Mouse (Mus musculus): ENCODE measurements around the gene Sertad3. TPM values are rescaled to one million over a fixed set of nuclear protein-coding genes. Genes with fewer than 3 reads are reported as not detected.

Gene Sertad3
- polyA plus RNA-seq, 1 experiment: 9.9 TPM

- peak overlapping the region; percentile 79 for H3K4me3 ChIP-seq (replicated peaks)
- peaks cover 56% of the 10 kb centered on the region for H3K36me3 ChIP-seq (ENCODE audit: control insufficient read depth)
- H3K27me3 ChIP-seq (ENCODE audit: control insufficient read depth): no peaks in the 10 kb centered on the region
- TF ChIP-seq GATA1 (IDR thresholded peaks at IDR 0.05; ENCODE audit: low read length) (no peak), TAL1 (IDR thresholded peaks at IDR 0.05; ENCODE audit: low read length) (no peak)
- no peaks in the 10 kb centered on the region for H3K9me3 ChIP-seq (ENCODE audit: control insufficient read depth, low read length)
- peaks cover 78% of the 10 kb centered on the region for H3K4me1 ChIP-seq (ENCODE audit: control insufficient read depth)
Observed at GRCm38 (mm10) chr7:27475596-27475995, 2.0 kb downstream of the Sertad3 start.

DNA sequence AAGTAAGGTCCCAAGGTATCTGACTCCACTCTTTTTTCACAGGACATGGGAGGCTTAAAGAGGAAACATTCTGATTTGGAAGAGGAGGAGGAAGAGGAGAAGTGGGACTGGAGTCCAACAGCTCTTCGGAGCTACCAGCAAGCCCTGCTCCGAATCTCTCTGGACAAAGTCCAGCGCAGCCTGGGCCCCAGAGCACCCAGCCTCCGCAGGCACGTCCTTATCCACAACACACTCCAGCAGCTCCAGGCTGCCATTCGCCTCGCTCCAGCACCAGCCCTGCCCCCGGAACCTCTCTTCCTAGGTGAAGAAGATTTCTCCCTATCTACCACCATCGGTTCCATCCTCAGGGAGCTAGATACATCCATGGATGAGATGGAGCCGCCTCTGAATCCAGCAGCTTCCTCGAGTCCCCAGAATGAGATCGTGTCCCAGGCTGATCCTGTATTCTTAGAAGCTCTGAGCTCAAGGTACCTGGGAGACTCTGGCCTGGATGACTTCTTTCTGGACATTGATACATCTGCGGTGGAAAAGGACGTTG, 2.6 kb downstream of the Sertad3 start:
- Histone ChIP-seq H3K27me3 (ENCODE audit: control insufficient read depth) (no peaks in the 10 kb centered on the region), H3K4me1 (ENCODE audit: control insufficient read depth) (peaks cover 80% of the 10 kb centered on the region), H3K4me3 (replicated peaks) (peak overlapping the region; percentile 79), H3K36me3 (ENCODE audit: control insufficient read depth) (peaks cover 59% of the 10 kb centered on the region), H3K9me3 (ENCODE audit: control insufficient read depth, low read length) (no peaks in the 10 kb centered on the region)
- TF ChIP-seq TAL1 (IDR thresholded peaks at IDR 0.05; ENCODE audit: low read length) (no peak), GATA1 (IDR thresholded peaks at IDR 0.05; ENCODE audit: low read length) (no peak)

DNA sequence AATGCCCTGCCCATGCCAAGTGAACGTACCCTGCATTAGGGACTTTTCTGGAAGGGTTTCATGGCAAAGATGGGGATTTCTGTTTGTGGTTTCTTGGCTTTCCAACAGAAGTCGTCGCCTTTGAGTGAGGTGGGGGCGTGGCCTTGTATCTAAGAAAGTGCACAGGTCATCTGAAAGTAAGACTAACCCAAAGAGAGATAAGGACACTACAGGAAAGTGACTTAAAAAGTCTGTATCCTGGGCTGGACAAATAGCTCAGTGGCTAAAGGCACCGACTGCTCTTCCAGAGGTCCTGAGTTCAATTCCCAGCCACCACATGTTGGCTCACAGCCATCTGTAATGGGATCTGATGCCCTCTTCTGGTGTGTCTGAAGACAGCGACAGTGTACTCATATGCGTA, 5.0 kb downstream of the Sertad3 start:
- Histone ChIP-seq H3K27me3 (ENCODE audit: control insufficient read depth) (no peaks in the 10 kb centered on the region), H3K9me3 (ENCODE audit: control insufficient read depth, low read length) (no peaks in the 10 kb centered on the region), H3K4me1 (ENCODE audit: control insufficient read depth) (peaks cover 82% of the 10 kb centered on the region), H3K4me3 (replicated peaks) (no peak overlapping the region), H3K36me3 (ENCODE audit: control insufficient read depth) (peaks cover 56% of the 10 kb centered on the region)
- no peak for TF ChIP-seq TAL1 (IDR thresholded peaks at IDR 0.05; ENCODE audit: low read length)
- TF ChIP-seq GATA1 (IDR thresholded peaks at IDR 0.05; ENCODE audit: low read length): no peak

- H3K27me3 ChIP-seq (ENCODE audit: control insufficient read depth): no peaks in the 10 kb centered on the region
- TF ChIP-seq TAL1 (IDR thresholded peaks at IDR 0.05; ENCODE audit: low read length) (no peak), GATA1 (IDR thresholded peaks at IDR 0.05; ENCODE audit: low read length) (no peak)
- H3K9me3 ChIP-seq (ENCODE audit: control insufficient read depth, low read length): no peaks in the 10 kb centered on the region
- peaks cover 91% of the 10 kb centered on the region for H3K4me1 ChIP-seq (ENCODE audit: control insufficient read depth)
- peaks cover 58% of the 10 kb centered on the region for H3K36me3 ChIP-seq (ENCODE audit: control insufficient read depth)
- H3K4me3 ChIP-seq (replicated peaks): peak overlapping the region; percentile 6
Observed at GRCm38 (mm10) chr7:27479750-27480149, 6.2 kb downstream of the Sertad3 start.

- Histone ChIP-seq H3K27me3 (ENCODE audit: control insufficient read depth) (no peaks in the 10 kb centered on the region), H3K36me3 (ENCODE audit: control insufficient read depth) (peaks cover 53% of the 10 kb centered on the region), H3K4me1 (ENCODE audit: control insufficient read depth) (peaks cover 90% of the 10 kb centered on the region), H3K4me3 (replicated peaks) (peak overlapping the region; percentile 64), H3K9me3 (ENCODE audit: control insufficient read depth, low read length) (no peaks in the 10 kb centered on the region)
- TF ChIP-seq GATA1 (IDR thresholded peaks at IDR 0.05; ENCODE audit: low read length): no peak
- TF ChIP-seq TAL1 (IDR thresholded peaks at IDR 0.05; ENCODE audit: low read length): no peak
Observed at GRCm38 (mm10) chr7:27480506-27480905, 6.9 kb downstream of the Sertad3 start.

DNA sequence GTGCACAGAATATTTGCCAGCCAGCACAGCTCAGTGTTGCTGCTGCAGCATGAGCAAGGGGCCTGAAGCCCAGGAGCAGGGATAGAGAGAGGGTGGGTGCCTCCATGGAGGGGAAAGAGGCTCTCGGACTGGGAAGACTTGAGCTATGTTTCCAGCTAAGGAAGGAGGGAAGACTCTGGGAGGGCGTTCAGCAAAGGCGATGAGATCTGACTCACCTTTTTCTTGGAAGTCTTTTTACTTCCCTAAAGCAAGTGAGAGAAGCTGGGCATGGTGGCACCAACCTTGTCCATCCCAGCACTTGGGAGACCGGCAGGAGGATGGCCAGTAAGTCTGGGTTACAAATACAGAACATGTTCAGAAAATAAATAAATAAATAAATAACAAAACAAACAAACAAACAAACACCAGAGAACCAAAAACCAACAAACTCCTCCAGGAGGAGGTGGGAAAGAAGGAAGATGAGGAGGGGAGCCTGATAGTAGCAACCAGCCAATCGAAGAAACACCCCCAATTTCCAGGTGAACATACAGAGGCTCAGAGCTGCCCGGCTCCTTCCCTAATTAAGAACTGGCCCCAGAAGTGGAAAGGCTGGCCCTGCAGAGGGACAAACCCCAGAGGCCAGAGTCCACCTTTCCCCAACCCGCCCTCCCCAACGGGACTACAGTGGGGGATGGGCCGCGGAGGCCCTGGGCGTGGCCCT, 7.5 kb downstream of the Sertad3 start:
- Histone ChIP-seq H3K36me3 (ENCODE audit: control insufficient read depth) (peaks cover 47% of the 10 kb centered on the region), H3K9me3 (ENCODE audit: control insufficient read depth, low read length) (no peaks in the 10 kb centered on the region), H3K4me1 (ENCODE audit: control insufficient read depth) (peaks cover 90% of the 10 kb centered on the region), H3K27me3 (ENCODE audit: control insufficient read depth) (no peaks in the 10 kb centered on the region), H3K4me3 (replicated peaks) (peak overlapping the region; percentile 64)
- TF ChIP-seq TAL1 (IDR thresholded peaks at IDR 0.05; ENCODE audit: low read length): no peak
- no peak for TF ChIP-seq GATA1 (IDR thresholded peaks at IDR 0.05; ENCODE audit: low read length)

GRCm38 (mm10) chr7:27481627-27481969, 8.0 kb downstream of the Sertad3 start:
- H3K9me3 ChIP-seq (ENCODE audit: control insufficient read depth, low read length): no peaks in the 10 kb centered on the region
- H3K4me3 ChIP-seq (replicated peaks): peak overlapping the region; percentile 64
- peaks cover 88% of the 10 kb centered on the region for H3K4me1 ChIP-seq (ENCODE audit: control insufficient read depth)
- peaks cover 42% of the 10 kb centered on the region for H3K36me3 ChIP-seq (ENCODE audit: control insufficient read depth)
- H3K27me3 ChIP-seq (ENCODE audit: control insufficient read depth): no peaks in the 10 kb centered on the region
- TF ChIP-seq GATA1 (IDR thresholded peaks at IDR 0.05; ENCODE audit: low read length) (no peak), TAL1 (IDR thresholded peaks at IDR 0.05; ENCODE audit: low read length) (no peak)

DNA sequence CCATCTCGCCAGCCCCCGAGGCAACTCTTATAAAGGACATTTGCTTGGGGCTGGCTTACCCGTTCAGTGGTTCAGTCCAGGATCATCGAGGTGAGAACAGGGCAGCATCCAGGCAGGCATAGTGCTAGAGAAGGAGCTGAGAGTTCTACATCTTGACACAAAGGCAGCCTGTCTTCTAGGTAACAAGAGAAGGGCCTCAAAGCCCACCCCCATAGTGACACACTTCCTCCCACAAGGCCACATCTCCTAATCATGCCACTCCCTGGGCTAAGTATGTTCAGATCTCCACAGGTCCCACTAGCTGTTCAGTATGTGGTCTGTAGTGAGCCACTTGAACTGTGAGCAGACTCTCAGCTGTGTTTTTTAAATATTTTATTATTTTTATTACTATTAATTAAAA, 10.3 kb downstream of the Sertad3 start:
- Histone ChIP-seq H3K36me3 (ENCODE audit: control insufficient read depth) (peaks cover 28% of the 10 kb centered on the region), H3K27me3 (ENCODE audit: control insufficient read depth) (no peaks in the 10 kb centered on the region), H3K9me3 (ENCODE audit: control insufficient read depth, low read length) (no peaks in the 10 kb centered on the region), H3K4me1 (ENCODE audit: control insufficient read depth) (peaks cover 83% of the 10 kb centered on the region), H3K4me3 (replicated peaks) (no peak overlapping the region)
- TF ChIP-seq GATA1 (IDR thresholded peaks at IDR 0.05; ENCODE audit: low read length): no peak
- no peak for TF ChIP-seq TAL1 (IDR thresholded peaks at IDR 0.05; ENCODE audit: low read length)

DNA sequence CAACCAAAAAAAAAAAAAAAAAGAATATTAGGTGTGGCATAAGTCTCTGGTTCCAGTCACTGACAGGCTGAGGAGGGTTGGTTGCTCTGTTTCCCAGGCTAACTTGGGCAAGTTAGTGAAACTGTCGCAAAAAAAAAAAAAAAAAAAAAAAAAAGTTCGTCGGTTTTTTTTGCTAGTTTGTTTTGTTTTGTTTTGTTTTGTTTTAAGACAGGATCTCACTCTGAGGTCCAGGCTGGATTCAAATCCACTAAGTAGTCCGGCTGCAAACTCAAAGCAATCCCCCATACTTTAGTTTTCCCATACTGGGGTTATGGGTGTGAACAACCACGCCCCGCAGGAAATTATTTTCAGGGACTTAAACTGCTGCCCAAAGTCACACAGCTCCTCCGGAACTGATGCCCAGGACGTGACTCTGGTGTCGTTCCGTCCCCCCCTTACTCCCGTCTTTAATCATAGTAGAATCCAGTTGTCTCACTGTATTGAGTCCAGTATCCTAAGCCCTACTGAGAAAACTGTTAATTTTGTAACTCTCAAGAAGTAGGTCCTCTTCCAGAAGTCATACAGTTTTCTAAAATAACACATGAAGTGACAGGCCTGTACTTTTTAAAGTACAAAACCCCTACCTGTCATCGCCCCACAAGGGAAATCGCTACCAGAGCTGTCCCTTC, 12.7 kb downstream of the Sertad3 start:
- peak overlapping the region; percentile 89 for H3K4me3 ChIP-seq (replicated peaks)
- H3K9me3 ChIP-seq (ENCODE audit: control insufficient read depth, low read length): no peaks in the 10 kb centered on the region
- peaks cover 28% of the 10 kb centered on the region for H3K36me3 ChIP-seq (ENCODE audit: control insufficient read depth)
- no peak for TF ChIP-seq GATA1 (IDR thresholded peaks at IDR 0.05; ENCODE audit: low read length)
- TF ChIP-seq TAL1 (IDR thresholded peaks at IDR 0.05; ENCODE audit: low read length): no peak
- H3K4me1 ChIP-seq (ENCODE audit: control insufficient read depth): peaks cover 83% of the 10 kb centered on the region
- no peaks in the 10 kb centered on the region for H3K27me3 ChIP-seq (ENCODE audit: control insufficient read depth)

All from erythroblast, embryonic 14.5 days (primary cell).